Mouse (Mus musculus) kidney, adult 2 months (tissue): ENCODE results near the gene Ddo.

Experiments used
- CTCF ChIP-seq: fragments of 200-500 bp; conservative IDR thresholded peaks from 2 replicates; pipeline ENCODE4 v1.5.1; 2011; ENCODE audit warnings: low read depth, mild to moderate bottlenecking, control low read depth, low read length, moderate library complexity, mixed read lengths; ENCODE audit not compliant: insufficient read depth, insufficient read length
- POLR2A ChIP-seq: fragments of 200-500 bp; IDR thresholded peaks from one replicate; pipeline ENCODE4 v1.6.1; 2011; ENCODE audit warnings: low read depth, low read length, control low read depth

- no peak for TF ChIP-seq CTCF
- TF ChIP-seq POLR2A = no peak
These were observed 89.3 kb downstream of the Ddo start for GRCm38 (mm10) chr10:40719062-40719461.
